Mouse (Mus musculus): ENCODE results near the gene Gstp1. TPM values are rescaled to one million over a fixed set of nuclear protein-coding genes. Genes with fewer than 3 reads are reported as not detected.
"Not testable (repeated sequence)": the region's sequence is repeated elsewhere in the genome, so short reads cannot be mapped to it uniquely, and the experiment has no call there.

The Gstp1 gene
- total and polyA plus RNA-seq, 3 experiments = 46.2 to 86.5 (median 64.2) TPM

GRCm38 (mm10) chr19:4066280-4066679 lies 28.5 kb upstream of the Gstp1 start:
- peaks cover 2% of the 10 kb centered on the region; the same call in 1 of the 2 replicates for H3K4me1 ChIP-seq (ENCODE audit: insufficient read depth, low read depth, low read length)
- DNase-seq (ENCODE audit: low spot score) (no peak), ATAC-seq (ENCODE audit: extremely low read depth, insufficient number of reproducible peaks, low FRiP score, poor library complexity, severe bottlenecking) (no peak)
- H3K9me3 ChIP-seq (replicated peaks) = no peaks in the 10 kb centered on the region
- H3K4me3 ChIP-seq (ENCODE audit: low read depth, low read length) = no peak overlapping the region
- TF ChIP-seq POLR2AphosphoS5 (IDR thresholded peaks at IDR 0.05; ENCODE audit: insufficient replicate concordance, low read depth, low read length) (no peak), GATA1 (IDR thresholded peaks at IDR 0.05; ENCODE audit: borderline replicate concordance, low read length) (no peak), CTCF (IDR thresholded peaks at IDR 0.05; ENCODE audit: low read depth, low read length) (no peak), TAL1 (conservative IDR thresholded peaks at IDR 0.05; ENCODE audit: low read depth, low read length) (no peak), GATA2 (IDR thresholded peaks at IDR 0.05; ENCODE audit: borderline replicate concordance, low read depth, low read length) (no peak)
- H3K27me3 ChIP-seq (ENCODE audit: insufficient read depth, low read length) = peaks cover 27% of the 10 kb centered on the region
- H3K36me3 ChIP-seq (replicated peaks) = no peaks in the 10 kb centered on the region

GRCm38 (mm10) chr19:4064501-4064900 lies 26.7 kb upstream of the Gstp1 start:
- H3K9me3 ChIP-seq (replicated peaks); DNase-seq (ENCODE audit: low spot score); H3K36me3 ChIP-seq (replicated peaks); ATAC-seq (ENCODE audit: extremely low read depth, insufficient number of reproducible peaks, low FRiP score, poor library complexity, severe bottlenecking); H3K4me1 ChIP-seq (ENCODE audit: insufficient read depth, low read depth, low read length); H3K4me3 ChIP-seq (ENCODE audit: low read depth, low read length): not testable (repeated sequence)
- H3K27me3 ChIP-seq (ENCODE audit: insufficient read depth, low read length) = peaks cover 21% of the 10 kb centered on the region

- H3K27me3 ChIP-seq (ENCODE audit: insufficient read depth, low read length) = peaks cover 11% of the 10 kb centered on the region
- ATAC-seq (ENCODE audit: extremely low read depth, insufficient number of reproducible peaks, low FRiP score, poor library complexity, severe bottlenecking); H3K9me3 ChIP-seq (replicated peaks); H3K36me3 ChIP-seq (replicated peaks); DNase-seq (ENCODE audit: low spot score); H3K4me3 ChIP-seq (ENCODE audit: low read depth, low read length): not testable (repeated sequence)
- H3K4me1 ChIP-seq (ENCODE audit: insufficient read depth, low read depth, low read length) = peaks cover 16% of the 10 kb centered on the region
Observed at GRCm38 (mm10) chr19:4063357-4063756, 25.6 kb upstream of the Gstp1 start.

GRCm38 (mm10) chr19:4060899-4061465 lies 23.2 kb upstream of the Gstp1 start:
- Histone ChIP-seq H3K27me3 (ENCODE audit: insufficient read depth, low read length) (no peaks in the 10 kb centered on the region), H3K4me1 (ENCODE audit: insufficient read depth, low read depth, low read length) (peaks cover 28% of the 10 kb centered on the region), H3K4me3 (ENCODE audit: low read depth, low read length) (no peak overlapping the region), H3K36me3 (replicated peaks) (peaks cover 10% of the 10 kb centered on the region), H3K9me3 (replicated peaks) (no peaks in the 10 kb centered on the region)
- no peak for ATAC-seq (ENCODE audit: extremely low read depth, insufficient number of reproducible peaks, low FRiP score, poor library complexity, severe bottlenecking)
- no peak for DNase-seq (ENCODE audit: low spot score)
- TF ChIP-seq TAL1 (conservative IDR thresholded peaks at IDR 0.05; ENCODE audit: low read depth, low read length) (no peak), CTCF (IDR thresholded peaks at IDR 0.05; ENCODE audit: low read depth, low read length) (no peak), GATA1 (IDR thresholded peaks at IDR 0.05; ENCODE audit: borderline replicate concordance, low read length) (no peak), POLR2AphosphoS5 (IDR thresholded peaks at IDR 0.05; ENCODE audit: insufficient replicate concordance, low read depth, low read length) (no peak), GATA2 (IDR thresholded peaks at IDR 0.05; ENCODE audit: borderline replicate concordance, low read depth, low read length) (no peak)

- peaks cover 11% of the 10 kb centered on the region for H3K36me3 ChIP-seq (replicated peaks)
- H3K4me1 ChIP-seq (ENCODE audit: insufficient read depth, low read depth, low read length) = peaks cover 28% of the 10 kb centered on the region
- DNase-seq (ENCODE audit: low spot score); H3K4me3 ChIP-seq (ENCODE audit: low read depth, low read length); ATAC-seq (ENCODE audit: extremely low read depth, insufficient number of reproducible peaks, low FRiP score, poor library complexity, severe bottlenecking); H3K27me3 ChIP-seq (ENCODE audit: insufficient read depth, low read length); H3K9me3 ChIP-seq (replicated peaks): not testable (repeated sequence)
Observed at GRCm38 (mm10) chr19:4060044-4060898, 22.5 kb upstream of the Gstp1 start.

GRCm38 (mm10) chr19:4059069-4059740 lies 21.4 kb upstream of the Gstp1 start, which contains the start of gene Gstp3:
Gene Gstp3, minus strand, starts transcription at chr19:4059569.
- no peaks in the 10 kb centered on the region for H3K9me3 ChIP-seq (replicated peaks)
- peak; percentile 70 for ATAC-seq (ENCODE audit: extremely low read depth, insufficient number of reproducible peaks, low FRiP score, poor library complexity, severe bottlenecking)
- peaks cover 12% of the 10 kb centered on the region for H3K36me3 ChIP-seq (replicated peaks)
- no peak for TF ChIP-seq CTCF (IDR thresholded peaks at IDR 0.05; ENCODE audit: low read depth, low read length)
- TF ChIP-seq TAL1 (conservative IDR thresholded peaks at IDR 0.05; ENCODE audit: low read depth, low read length) = no peak
- TF ChIP-seq GATA2 (IDR thresholded peaks at IDR 0.05; ENCODE audit: borderline replicate concordance, low read depth, low read length) = no peak
- no peak for TF ChIP-seq POLR2AphosphoS5 (IDR thresholded peaks at IDR 0.05; ENCODE audit: insufficient replicate concordance, low read depth, low read length)
- no peak for TF ChIP-seq GATA1 (IDR thresholded peaks at IDR 0.05; ENCODE audit: borderline replicate concordance, low read length)
- H3K4me3 ChIP-seq (ENCODE audit: low read depth, low read length) = peak within 1 kb of the TSS; percentile 68
- peaks cover 4% of the 10 kb centered on the region for H3K27me3 ChIP-seq (ENCODE audit: insufficient read depth, low read length)
- peaks cover 28% of the 10 kb centered on the region for H3K4me1 ChIP-seq (ENCODE audit: insufficient read depth, low read depth, low read length)
- peak; percentile 56 for DNase-seq (ENCODE audit: low spot score)
